Mouse (Mus musculus): ENCODE measurements at regions not wholly inside any gene's neighbourhood (a gene's known extent, or its start where the extent isn't known, plus 50 kb on each side); places are given as distances from the start of the nearest gene placed in this dataset.
A peak's percentile ranks its signal among the peaks of the same experiment; 100 is the strongest.

- DNase-seq (ENCODE audit: low read depth, low spot score), result no peak
These were observed 1039.5 kb upstream of the Adcyap1 start for GRCm38 (mm10) chr17:92159325-92159724.

DNA sequence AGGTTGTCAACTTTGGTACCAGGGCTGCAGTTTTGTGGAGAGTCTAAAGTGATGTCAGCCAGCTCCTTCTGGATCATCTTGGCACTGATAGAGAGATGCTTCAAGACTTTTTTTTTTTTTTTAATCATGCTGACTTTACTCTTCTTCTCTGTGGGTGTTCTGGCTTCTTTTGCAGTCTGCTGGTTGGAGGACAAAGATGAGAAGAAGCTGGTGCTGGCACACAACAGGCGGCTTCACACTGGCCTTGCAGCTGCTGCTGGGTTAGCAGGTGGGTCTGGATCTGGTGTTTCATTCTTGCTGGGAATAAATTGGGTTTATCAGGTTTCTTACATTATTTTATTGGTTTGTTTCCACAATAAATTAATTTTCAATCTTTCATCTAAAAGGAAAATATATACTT lies 1013.1 kb upstream of the Adcyap1 start:
- no peak for DNase-seq (ENCODE audit: low read depth, low spot score)

DNA sequence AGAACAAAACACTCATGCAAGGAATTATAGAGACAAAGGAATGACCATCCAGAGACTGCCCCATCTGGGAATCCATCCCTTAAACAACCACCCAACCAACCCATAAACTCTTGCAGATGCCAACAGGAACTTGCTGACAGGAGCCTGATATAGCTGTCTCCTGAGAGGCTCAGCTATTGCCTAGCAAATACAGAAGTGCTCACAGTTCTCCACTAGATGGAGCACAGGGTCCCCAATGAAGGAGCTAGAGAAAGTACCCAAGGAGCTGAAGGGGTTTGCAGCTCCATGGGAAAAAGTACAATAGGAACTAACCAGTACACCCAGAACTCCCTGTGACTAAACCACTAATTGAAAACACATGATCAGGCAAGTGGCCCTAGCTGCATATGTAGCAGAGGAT lies 988.1 kb upstream of the Adcyap1 start:
- peak; percentile 9 for DNase-seq (ENCODE audit: low read depth, low spot score)

DNA sequence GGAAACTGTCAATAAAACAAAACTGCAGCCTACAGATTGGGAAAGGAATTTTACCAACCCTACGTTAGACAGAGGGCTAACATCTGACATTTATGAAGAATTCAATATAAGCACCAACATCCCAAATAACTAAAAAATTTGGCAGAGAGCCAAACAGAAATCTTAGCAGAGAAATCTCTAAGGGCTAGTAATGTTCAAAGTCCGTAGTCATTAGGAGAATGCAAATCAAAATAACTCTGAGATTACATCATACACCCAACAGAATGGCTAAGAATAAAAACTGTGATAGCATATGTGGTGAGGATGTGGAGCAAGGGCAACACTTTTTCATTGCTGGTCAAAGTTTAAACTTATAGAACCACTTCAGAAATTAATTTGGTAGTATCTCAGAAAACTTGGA lies 982.4 kb upstream of the Adcyap1 start:
- no peak for DNase-seq (ENCODE audit: low read depth, low spot score)

Data from embryo, embryonic 11.5 days (tissue).